Mouse (Mus musculus): ENCODE results near the gene Plcd3. TPM values are rescaled to one million over a fixed set of nuclear protein-coding genes. Genes with fewer than 3 reads are reported as not detected.

Plcd3 gene
- total RNA-seq (2021): 10 to 100 TPM; 14.1 to 14.7 TPM
- long read RNA-seq, experiment 1, partial matches to known transcripts: 5 of 9 reads
- long read RNA-seq, experiment 1, other reads (novel, unspliced or antisense): 4 of 9 reads
- long read RNA-seq, experiment 2, partial matches to known transcripts: 6 of 9 reads
- long read RNA-seq, experiment 2, other reads (novel, unspliced or antisense): 2 of 9 reads

DNA sequence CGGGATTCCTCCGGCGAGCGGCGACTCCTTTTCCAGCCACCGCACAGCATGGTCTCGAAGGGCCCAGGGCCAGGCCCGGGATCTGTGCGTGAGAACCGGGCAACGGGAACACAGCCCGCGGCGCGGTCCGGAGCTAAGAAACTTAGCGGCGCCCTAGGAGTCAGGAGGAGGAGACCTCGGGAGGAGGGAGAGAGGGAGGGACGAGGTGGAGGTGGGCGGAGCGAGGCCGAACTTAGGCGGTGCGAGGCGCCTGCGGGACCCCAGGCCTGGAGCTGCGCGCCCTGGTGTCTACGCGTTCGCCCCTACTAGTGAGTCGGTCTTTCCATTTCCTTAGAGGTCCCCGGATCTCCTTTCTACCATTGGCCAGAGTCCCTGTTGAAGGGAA is at the start of gene Plcd3, which contains the start of gene Acbd4:
Plcd3 (minus strand) TSS at position 178 of the 385 bp plus-strand sequence.
Acbd4 (plus strand) TSS at position 202 of the 385 bp plus-strand sequence.
- intact Hi-C loops (cut with DNase I): loop anchor here (5.0 kb wide), 1 partner anchor 221 kb away; no protein-coding TSS in a partner anchor
- DNase-seq (ENCODE audit: low spot score in 2 of 2): peak; percentile 58 to 70

DNA sequence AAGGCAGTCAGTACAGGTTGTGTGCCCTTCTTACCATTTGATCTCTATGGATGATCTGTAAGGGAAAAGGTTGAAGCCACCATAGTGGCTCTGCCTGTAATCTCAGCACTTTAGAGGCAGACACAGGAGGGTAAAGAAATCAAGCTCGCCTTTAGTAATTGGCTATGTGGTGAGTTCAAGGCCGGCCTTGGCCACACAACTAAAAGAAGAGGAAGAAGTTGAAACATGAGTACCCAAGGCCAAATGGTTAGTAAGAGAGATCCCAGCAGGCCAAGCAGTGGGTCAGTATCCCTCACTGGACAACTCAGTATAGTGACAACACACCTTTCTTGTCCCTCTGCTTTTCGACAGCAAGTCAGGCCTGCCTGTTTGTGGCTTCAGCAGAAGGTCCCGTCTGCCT is 48.3 kb upstream of the Plcd3 start:
- intact Hi-C loops (cut with DNase I): no loop called here

DNA sequence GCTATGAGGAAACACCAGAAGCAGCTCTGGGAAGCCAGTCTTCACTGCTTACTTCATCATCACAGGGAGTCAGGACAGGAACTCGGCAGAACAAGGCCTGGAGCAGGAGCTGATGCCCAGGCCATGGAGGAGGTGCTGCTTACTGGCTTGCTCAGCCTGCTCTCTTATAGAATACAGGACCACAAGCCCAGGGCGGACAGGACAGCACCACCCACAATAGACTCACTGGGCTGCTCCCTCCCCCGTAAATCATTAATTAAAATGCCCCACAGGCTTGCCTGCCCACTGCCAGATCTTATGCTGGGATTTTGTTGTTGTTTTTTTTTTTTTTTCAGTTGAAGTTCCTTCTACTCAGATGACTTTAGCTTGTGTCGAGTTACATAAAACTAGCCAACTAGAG is 46.3 kb upstream of the Plcd3 start:
- intact Hi-C loops (cut with DNase I): no loop called here
- DNase-seq (ENCODE audit: low spot score in 2 of 2): no peak

More for the DNA sequence above, 48.3 kb upstream of the Plcd3 start:
- DNase-seq (ENCODE audit: low spot score in 2 of 2): no peak

DNA sequence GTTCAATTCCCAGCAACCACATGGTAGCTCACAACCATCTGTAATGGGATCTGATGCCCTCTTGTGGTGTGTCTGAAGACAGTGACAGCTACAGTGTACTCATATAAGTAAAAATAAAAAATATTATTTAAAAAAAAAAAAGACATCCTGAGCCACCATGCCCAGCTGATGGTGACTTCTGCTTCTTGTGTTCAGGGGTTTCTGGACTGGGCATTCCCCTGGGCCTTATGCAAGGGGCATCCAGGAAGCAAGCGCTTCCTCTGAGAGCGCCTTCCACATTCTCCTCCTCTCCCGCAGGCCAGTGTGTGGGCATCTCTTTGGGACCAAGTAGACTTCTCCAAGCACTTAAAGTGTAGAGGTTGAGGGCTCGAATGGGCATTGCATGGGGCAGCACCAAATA is 44.9 kb upstream of the Plcd3 start:
- intact Hi-C loops (cut with DNase I): no loop called here
- no peak for DNase-seq (ENCODE audit: low spot score in 2 of 2)

DNA sequence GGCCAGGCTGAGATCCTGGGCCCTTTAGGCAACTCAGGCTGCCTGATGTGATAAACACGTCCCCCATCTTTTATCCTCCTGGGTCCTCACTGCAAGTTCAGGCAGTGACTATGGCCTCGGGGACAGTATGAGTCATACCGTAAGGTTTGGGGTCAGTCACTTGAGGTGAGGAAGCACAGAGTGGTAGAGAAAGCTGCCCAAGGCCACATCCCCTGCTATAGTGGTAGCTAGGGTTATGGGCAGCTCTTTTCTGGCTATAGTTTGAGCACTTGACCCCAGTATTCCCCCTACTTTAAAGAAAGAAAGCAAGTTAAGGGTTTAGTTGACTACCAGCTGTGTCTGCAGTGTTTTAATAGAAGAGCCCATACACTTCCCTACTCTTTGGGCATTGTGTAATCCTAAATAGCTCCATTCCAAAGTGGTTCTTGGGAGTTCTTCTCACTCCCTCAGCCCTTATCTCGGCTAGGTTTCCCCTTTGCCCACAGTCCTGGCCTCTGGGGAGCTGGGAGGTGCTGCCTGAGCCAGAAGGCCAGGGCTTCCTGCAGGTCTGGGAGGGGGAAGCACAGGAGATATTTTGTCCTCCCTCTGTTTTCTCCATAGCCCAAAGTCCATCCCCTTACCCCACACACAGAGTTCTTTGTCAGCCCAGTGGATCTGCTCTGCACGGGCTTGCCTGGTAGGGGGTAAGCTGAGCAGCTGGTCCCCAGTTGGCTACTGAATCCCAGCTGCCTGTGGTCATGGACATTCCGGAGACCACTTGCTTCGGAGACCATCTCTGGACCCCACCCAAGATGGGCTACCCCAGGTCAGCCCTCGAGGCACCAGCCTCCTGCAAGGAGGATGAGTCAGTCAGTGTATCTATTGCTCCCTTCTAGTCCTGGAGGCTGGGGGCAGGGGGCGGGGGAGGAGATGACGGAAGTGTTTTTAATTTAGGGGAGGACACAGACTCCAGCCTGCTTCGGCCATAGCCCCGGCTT is 43.1 kb upstream of the Plcd3 start:
- no peak for DNase-seq (ENCODE audit: low spot score in 2 of 2)
- intact Hi-C loops (cut with DNase I): no loop called here

DNA sequence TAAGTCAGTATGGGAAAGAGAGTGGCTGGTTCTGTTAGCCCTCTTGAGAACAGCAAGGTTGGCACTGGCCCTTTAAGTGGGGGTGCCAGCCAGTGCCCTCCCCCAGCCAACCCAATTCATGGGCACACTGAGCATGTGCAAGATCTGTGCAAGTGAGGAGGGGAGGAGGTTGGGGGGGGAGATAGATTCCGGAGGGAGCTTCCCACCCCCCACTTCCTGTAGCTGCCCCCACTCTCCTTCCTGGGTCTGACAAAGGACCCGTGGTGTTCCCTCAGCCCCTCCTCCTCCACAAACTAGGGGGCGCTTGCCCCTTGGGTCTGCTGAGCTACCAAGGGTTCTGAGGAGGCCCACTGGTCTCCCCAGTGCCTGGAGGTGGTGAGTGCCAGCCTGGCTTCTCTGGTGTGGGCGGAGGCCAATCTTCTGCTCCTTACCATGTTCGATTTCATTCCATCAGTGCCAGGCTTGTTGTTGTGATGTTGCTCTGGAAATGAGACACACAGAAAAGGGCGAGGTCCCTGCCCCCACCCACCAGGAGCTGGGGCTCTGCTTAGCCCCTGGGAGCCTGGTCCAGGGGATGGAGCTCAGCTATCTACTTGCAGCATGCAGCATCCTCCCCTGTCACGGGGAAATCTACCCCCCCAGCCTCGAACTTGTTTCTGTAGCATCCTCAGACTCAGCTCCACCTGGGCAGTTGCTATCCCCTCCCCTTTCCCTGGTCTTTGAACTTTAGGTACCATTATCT is 41.2 kb upstream of the Plcd3 start:
- peak; percentile 88 to 94 for DNase-seq (ENCODE audit: low spot score in 2 of 2)
- intact Hi-C loops (cut with DNase I): no loop called here

DNA sequence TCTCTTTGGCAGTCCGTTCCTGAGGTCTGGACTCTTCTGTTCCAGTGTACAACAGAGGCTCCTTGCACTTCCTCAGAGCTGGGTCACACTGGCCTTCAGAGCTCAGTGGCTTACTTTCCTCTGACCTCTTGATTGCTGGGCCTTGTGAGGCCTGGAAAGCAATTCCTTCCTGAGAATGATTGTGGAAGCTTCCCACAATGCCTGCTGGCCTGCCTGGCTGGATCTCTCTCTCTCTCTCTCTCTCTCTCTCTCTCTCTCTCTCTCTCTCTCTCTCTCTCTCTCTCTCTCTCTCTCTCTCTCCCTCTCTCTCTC is 40.4 kb upstream of the Plcd3 start:
- DNase-seq (ENCODE audit: low spot score in 2 of 2): no peak
- intact Hi-C loops (cut with DNase I): no loop called here

DNA sequence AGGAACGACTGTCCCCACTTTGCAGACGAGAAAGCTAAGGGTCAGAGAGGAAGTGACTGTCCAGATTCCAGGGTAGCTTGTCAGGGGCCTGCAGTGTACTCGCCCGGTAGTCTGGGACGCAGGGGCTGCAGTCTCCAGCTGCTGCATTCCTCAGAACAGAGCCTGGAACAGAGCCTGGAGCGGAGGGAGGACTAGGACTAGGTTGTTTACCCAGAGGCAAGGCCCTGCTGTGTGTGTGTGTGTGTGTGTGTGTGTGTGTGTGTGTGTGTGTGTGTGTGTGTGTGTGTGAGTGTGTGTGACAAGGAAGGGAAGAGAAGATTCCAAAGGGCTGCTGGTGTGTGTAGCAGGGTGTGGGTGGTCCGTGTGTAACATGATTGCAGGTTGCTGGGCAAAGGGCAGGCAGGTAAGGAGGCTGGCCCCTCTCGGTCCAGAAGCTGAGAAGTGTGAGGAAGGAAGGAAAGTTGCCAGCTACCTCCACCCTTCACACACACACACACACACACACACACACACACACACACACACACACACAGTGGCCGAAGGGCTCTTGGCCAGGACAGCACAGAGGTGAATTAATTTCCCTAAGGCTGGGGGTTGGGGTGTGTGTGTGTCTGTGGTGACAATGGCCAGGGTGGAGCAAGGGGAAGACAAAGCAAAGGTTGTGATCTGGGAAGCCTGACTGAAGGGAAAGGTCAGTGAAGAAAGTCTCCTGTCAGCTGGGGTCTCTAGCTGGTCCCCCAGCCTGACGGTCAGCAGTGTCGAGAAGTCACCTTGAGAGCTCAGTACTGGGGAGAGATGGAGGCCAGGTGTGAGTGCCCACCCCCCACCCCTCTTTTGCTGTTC is 39.9 kb upstream of the Plcd3 start:
- intact Hi-C loops (cut with DNase I): no loop called here
- peak; percentile 34 to 60 for DNase-seq (ENCODE audit: low spot score in 2 of 2)

DNA sequence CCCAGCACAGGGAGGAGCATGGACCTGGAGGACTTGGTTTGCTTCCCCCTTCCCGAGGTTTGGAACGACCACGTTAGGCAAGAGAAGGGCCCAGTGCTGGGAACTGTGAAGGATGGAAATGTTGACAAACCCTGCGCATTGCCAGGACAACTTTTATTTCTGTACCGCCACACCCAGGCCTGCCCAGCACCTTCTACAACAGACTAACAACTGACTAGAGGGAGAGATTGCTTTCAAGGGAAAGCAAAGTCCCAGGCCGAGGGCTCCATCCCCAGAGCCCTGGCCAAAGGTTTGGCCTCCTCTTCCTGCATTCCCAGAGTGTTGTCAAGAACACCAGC is 39.3 kb upstream of the Plcd3 start:
- intact Hi-C loops (cut with DNase I): no loop called here

DNA sequence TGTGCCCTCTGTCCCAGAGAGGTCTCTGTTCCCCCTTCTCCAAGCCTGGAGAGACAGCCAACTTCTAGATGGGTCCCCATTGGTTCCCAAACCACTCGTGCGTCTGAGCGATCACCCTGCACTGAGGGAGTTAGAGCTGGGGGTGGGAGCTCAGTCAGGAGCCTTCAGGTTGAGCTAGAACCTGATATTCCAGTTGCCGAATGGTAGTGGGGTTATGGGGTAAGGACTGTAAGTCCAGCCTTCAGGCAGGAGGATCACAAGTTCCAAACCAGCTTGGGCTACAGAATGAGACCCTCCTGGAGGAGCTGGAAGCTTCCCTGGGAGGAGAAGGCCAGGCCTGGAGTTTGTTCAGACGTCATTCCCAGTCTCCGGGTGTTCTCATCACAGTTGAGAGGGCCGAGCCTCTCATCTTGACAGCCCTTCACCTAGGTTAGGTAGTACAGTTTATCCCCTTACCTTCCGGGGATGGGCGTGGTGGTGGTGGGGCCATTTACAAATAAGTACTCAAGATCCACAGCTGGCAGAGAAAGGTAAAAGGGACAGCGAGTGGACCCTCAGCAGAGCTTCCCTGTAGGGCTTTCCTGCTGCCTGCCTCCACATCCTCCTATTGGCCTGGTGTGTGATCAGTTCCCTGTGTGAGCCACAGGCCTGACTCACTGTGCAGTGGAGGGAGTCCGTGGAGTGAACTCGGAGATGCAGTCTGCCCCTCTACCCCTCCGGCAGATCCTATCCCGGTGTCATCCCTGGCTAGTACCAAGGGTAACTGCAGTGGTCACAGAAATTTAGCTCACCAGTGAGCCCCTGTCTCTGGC is 38.7 kb upstream of the Plcd3 start:
- DNase-seq (ENCODE audit: low spot score in 2 of 2): no peak
- intact Hi-C loops (cut with DNase I): no loop called here

More for the DNA sequence above, 39.3 kb upstream of the Plcd3 start:
- DNase-seq (ENCODE audit: low spot score in 2 of 2): no peak

DNA sequence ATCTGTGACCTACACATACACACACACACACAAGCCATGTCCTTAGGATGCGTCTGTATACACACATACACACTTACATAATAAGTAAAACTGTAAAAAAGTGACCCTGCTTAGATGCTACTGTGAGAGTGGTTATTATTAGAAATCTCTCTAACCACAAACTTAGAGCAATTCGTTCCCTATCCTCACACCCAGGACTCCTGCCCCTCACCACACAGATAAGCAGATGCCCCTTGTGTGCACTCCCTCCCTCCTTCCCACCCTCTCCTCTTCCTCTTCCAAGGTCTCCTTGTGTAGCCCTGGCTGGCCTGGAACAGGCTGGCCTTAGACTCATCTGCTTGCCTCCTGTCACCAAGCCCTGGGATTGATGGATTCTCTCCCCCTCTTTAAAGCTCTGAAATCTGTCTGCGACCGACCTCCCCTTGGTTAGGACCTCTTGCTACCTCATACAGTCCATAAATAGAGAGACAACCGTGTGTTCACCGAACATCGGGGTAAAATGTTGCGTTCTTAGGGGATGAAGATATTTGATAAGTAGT is 34.6 kb upstream of the Plcd3 start:
- DNase-seq (ENCODE audit: low spot score in 2 of 2): no peak
- intact Hi-C loops (cut with DNase I): no loop called here

DNA sequence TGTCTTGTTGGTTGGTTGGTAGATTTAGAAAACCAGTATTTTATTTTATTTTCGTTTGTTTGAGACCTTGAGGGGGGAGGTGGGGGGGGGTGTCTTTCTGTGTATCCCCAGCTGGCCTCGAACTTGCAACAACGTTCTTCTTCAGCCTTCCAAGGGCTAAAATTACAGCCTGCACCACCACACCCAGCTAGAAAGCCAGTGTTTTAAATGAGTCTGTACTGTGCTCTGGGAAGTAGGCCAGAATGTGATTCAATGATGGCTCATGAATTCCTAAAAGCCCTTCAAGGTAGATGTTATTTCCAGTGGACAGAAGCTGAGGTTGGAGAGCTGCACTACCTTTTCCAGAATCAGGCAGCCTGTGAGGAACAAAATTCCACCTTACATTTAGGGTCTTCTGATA is 32.8 kb upstream of the Plcd3 start:
- intact Hi-C loops (cut with DNase I): no loop called here
- DNase-seq (ENCODE audit: low spot score in 2 of 2): no peak

DNA sequence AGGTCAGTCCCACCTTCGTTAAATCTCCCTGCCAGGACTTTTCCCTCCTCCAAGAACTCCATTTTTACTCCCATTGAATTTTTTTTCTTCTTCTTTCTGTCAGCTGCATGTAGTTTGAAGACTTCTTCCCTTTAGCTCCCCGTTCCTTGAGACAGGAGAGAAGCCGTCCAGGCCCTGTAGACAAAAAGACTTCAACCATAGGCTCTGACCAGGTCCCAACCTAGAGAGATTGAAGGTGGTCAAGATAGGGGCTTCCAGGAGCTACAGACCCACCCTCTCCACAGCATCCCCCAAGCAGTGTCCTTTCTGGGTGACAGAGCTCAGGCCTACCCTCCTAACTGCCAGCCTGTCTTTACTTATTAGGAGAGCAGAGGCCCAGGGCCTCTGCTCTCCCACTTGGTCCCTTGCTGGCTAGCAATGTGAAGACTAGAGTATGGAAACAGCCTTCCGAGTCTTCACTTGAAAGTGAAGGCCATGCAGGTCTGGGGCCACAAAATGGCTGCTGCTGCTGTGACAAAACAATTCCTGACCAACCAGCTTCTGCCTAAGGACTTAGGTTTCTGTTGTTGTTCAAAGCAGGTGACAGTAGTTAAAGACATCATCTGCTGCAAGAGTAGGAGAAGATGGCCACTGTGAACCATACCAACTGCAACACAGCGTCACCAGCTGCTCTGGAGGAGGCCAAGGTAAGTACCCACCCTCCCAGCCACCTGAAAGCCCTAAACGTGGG is 32.2 kb upstream of the Plcd3 start:
- DNase-seq (ENCODE audit: low spot score in 2 of 2): no peak
- intact Hi-C loops (cut with DNase I): no loop called here

DNA sequence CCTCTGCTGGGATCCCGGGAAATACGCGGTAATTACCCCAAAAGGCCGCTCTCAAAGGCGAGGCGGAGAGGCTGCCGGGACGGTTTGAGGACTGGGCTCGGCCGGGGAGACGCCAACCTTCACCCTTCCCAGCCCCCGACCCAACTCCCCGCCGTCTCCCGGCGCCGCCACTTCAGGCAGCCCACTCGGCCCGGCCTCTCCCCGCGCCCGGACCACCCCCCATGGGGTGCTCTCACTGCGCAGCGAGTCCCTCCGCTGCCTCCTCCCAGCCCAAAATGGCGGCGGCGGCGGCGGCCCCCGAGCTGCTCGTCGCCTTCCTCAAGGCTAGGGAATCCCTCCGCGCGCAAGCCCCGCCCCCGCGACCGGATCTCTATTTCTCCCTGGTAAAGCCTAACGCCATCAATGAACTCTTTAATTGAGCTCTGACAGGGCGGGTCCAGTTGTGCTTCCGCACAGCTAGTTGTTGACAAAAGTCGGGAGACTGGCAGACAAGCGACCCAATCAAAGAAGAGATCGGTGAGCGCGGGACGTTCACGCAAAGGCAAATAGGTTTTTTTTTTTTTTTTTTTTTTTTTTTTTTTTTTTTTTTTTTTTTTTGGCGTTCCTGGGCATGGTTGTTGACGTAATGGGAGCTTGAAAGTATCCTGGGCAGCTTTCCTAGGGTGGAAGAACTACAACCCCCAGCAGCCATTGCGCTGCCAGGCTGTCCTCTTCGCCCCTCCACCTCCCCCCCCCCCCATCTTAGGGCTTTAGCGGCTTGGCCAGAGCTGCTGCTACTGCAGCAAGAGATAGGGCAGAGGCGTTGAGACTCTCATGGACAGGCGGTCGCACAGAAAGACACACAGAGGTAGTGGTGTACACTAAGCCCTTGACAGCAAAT is 31.4 kb upstream of the Plcd3 start:
- intact Hi-C loops (cut with DNase I): loop anchor here (1.0 kb wide), 1 partner anchor 16 kb away; no protein-coding TSS in a partner anchor
- DNase-seq (ENCODE audit: low spot score in 2 of 2): peak; percentile 100

DNA sequence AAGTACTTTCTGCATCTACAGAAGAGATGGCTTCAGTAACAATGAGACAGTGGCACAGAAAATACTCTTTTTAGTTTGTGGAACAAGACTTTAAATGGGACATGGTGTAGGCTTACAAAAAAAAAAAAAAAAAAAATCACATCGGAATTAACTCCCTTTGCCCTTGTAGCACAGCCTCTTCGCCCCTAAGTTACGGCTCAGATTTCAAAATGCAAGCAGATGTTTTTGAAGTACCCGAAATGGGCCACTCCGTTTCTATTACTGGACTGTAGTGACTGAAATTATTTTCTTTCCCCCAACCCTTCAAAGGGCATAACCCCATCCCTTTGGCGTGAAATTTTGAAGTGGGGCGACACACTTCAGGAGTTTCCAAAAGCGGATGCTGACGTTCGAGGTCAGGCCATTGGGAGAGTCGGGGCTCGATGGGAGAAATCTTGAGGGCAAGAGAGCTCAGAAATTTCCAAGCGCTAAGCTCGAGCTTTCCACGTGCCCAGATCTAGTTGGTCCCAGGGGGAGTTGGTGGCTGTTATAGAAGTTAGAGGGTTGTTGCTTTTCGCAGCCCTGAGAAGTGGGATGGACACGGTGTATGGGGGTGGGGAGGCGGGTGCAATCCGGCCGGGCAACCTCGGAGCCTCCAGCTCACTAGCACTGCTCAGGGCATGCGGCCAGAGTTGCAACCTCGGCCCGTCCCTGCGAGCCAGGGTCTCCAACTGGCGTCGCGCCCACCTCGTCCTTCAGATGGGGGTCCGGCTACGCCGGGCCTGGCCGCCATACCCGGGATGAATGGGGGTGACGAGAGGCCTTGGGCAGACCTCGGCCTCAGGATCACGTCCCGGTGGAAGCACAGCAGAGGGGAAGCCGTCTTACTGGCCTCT is 30.5 kb upstream of the Plcd3 start, which contains the start of gene Hexim2:
Hexim2 (plus strand) TSS at position 729 of the 875 bp plus-strand sequence.
- intact Hi-C loops (cut with DNase I): loop anchor here (1.0 kb wide), 1 partner anchor 15 kb away; no protein-coding TSS in a partner anchor
- DNase-seq (ENCODE audit: low spot score in 2 of 2): peak in 1 of 2 experiments; percentile 60

DNA sequence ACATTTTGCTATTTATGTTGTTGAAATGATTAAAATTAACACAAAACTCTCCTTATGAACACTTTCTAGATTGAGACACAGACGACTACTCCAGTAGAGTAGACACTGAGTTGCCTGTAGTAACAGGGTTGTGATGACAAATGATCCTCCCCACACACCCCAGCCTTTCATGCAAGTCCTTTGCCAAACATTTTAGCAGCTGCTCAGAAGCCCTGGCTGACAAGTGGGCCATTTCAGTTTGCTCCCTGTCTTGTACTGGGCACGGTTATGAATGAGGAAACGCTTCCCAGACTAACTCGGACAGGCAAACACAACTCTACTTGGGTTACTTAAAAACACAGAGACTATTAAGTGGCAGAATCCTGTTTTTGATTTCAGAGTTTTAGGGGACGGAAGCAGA is 18.9 kb upstream of the Plcd3 start:
- DNase-seq (ENCODE audit: low spot score in 2 of 2): no peak
- intact Hi-C loops (cut with DNase I): no loop called here

All from left cerebral cortex, postnatal 14 days (tissue).